Mouse (Mus musculus) spleen, adult 2 months (tissue): ENCODE measurements around the gene Rlbp1.

ENCODE experiments used
- CTCF ChIP-seq: fragments of 200-500 bp; IDR thresholded peaks from 2 replicates; pipeline ENCODE4 v1.5.1; 2011; ENCODE audit warnings: mild to moderate bottlenecking, inconsistent platforms; ENCODE audit not compliant: insufficient read depth, insufficient read length, insufficient replicate concordance; ENCODE audit errors: extremely low read depth
- POLR2A ChIP-seq: fragments of 200-500 bp; IDR thresholded peaks from 2 replicates; pipeline ENCODE4 v1.6.1; 2011; ENCODE audit warnings: low read depth, low read length, inconsistent platforms

DNA sequence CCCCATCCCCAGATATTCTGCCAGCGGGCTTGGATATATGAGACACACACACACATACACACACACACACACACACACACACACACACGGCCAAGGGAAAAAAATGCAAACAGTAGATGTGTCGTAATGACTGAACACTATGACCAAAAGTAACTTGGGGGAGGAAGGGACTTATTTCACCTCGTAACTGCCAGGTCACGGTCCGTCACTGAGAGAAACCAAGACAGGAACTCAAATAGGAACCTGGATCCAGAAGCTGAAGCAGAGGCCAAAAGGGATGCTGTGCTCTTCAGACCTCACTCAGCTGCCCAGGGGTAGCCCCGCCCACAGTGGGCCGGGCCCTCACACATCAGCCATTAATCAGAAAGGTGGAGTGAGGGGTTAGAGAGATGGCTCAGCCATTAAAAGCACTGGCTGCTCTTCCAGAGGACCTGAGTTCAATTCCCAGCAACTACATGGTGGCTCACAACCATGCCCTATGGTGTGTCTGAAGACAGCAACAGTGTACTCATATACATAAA lies 40.2 kb downstream of the Rlbp1 start:
- TF ChIP-seq CTCF (no peak), POLR2A (no peak)
